Mouse (Mus musculus) frontal cortex, postnatal 14 days (tissue): ENCODE data around the gene Slc25a27.

Source experiments
- DNase-seq, 2 experiments: peaks; one replicate each; pipeline ENCODE4 v3.0.0; 2022; ENCODE audit warnings: low spot score in 2 of 2

Gene Slc25a27

GRCm38 (mm10) chr17:43666576-43667289 is at the start of gene Slc25a27:
TSS of gene Slc25a27 (minus strand) at chr17:43667214.
- DNase-seq = peak; percentile 76 to 79

- no peak for DNase-seq
These were observed 49.6 kb upstream of the Slc25a27 start for GRCm38 (mm10) chr17:43716601-43717000.

GRCm38 (mm10) chr17:43714191-43714590 is 47.2 kb upstream of the Slc25a27 start:
- DNase-seq = no peak

GRCm38 (mm10) chr17:43711557-43712352 is 44.7 kb upstream of the Slc25a27 start:
- no peak for DNase-seq

- DNase-seq = no peak
These were observed 40.2 kb upstream of the Slc25a27 start for GRCm38 (mm10) chr17:43707254-43707653.

- no peak for DNase-seq
These were observed 39.7 kb upstream of the Slc25a27 start for GRCm38 (mm10) chr17:43706749-43707148.

- no peak for DNase-seq
These were observed 37.4 kb upstream of the Slc25a27 start for GRCm38 (mm10) chr17:43704216-43704930.

- peak; percentile 19 to 60 for DNase-seq
These were observed 34.0 kb upstream of the Slc25a27 start for GRCm38 (mm10) chr17:43701060-43701459.

- DNase-seq = peak; percentile 29 to 77
These were observed 32.1 kb upstream of the Slc25a27 start for GRCm38 (mm10) chr17:43698997-43699649.

- no peak for DNase-seq
These were observed 22.6 kb upstream of the Slc25a27 start for GRCm38 (mm10) chr17:43689591-43689990.

GRCm38 (mm10) chr17:43684638-43685037 is 17.6 kb upstream of the Slc25a27 start:
- no peak for DNase-seq

- DNase-seq = no peak
These were observed 17.1 kb upstream of the Slc25a27 start for GRCm38 (mm10) chr17:43684086-43684485.

- DNase-seq = no peak
These were observed 10.3 kb upstream of the Slc25a27 start for GRCm38 (mm10) chr17:43677317-43677716.

- DNase-seq = no peak
These were observed 9.2 kb upstream of the Slc25a27 start for GRCm38 (mm10) chr17:43676241-43676640.

- DNase-seq = no peak
These were observed 8.2 kb upstream of the Slc25a27 start for GRCm38 (mm10) chr17:43675228-43675627.

GRCm38 (mm10) chr17:43671907-43672306 is 4.9 kb upstream of the Slc25a27 start:
- no peak for DNase-seq

GRCm38 (mm10) chr17:43669145-43669695 is 2.2 kb upstream of the Slc25a27 start:
- no peak for DNase-seq

GRCm38 (mm10) chr17:43667290-43667843 is 353 bp upstream of the Slc25a27 start, which contains the start of gene Cyp39a1:
TSS of gene Cyp39a1 (plus strand) at chr17:43667425.
- DNase-seq = no peak

GRCm38 (mm10) chr17:43651314-43652046 is 15.5 kb downstream of the Slc25a27 start:
- DNase-seq = no peak
